Mouse (Mus musculus): Measurements from ENCODE around the gene Olfr1264.

Olfr1264 gene

GRCm38 (mm10) chr2:90025477-90025876 lies at the start of gene Olfr1264:
Gene Olfr1264 (minus strand): TSS chr2:90025577.
- DNase-seq (ENCODE audit: low spot score in 2 of 2): no peak

- DNase-seq (ENCODE audit: low spot score in 2 of 2): peak in 1 of 2 experiments; percentile 10
These were observed 44.7 kb upstream of the Olfr1264 start for GRCm38 (mm10) chr2:90070065-90070464.

GRCm38 (mm10) chr2:90063494-90063893 lies 38.1 kb upstream of the Olfr1264 start, which contains the start of gene Olfr140:
Gene Olfr140 (minus strand): TSS chr2:90063594.
- no peak for DNase-seq (ENCODE audit: low spot score in 2 of 2)

- no peak for DNase-seq (ENCODE audit: low spot score in 2 of 2)
These were observed 9.7 kb upstream of the Olfr1264 start, which contains the start of gene Olfr1265 for GRCm38 (mm10) chr2:90035037-90035436. Gene Olfr1265 (plus strand): TSS chr2:90035337.

- no peak for DNase-seq (ENCODE audit: low spot score in 2 of 2)
These were observed 13.5 kb downstream of the Olfr1264 start, which contains the start of gene Olfr1263 for GRCm38 (mm10) chr2:90011831-90012230. Gene Olfr1263 (plus strand): TSS chr2:90012131.

- no peak for DNase-seq (ENCODE audit: low spot score in 2 of 2)
These were observed 25.5 kb downstream of the Olfr1264 start, which contains the start of gene Olfr1262 for GRCm38 (mm10) chr2:89999845-90000244. Gene Olfr1262 (plus strand): TSS chr2:90000145.

- DNase-seq (ENCODE audit: low spot score in 2 of 2): no peak
These were observed 34.5 kb downstream of the Olfr1264 start, which contains the start of gene Olfr1261 for GRCm38 (mm10) chr2:89990921-89991320. Gene Olfr1261 (plus strand): TSS chr2:89991221.

GRCm38 (mm10) chr2:89977709-89978108 lies 47.7 kb downstream of the Olfr1264 start:
- no peak for DNase-seq (ENCODE audit: low spot score in 2 of 2)

GRCm38 (mm10) chr2:89974184-89974583 lies 51.2 kb downstream of the Olfr1264 start, which contains the start of gene Olfr1260:
Gene Olfr1260 (plus strand): TSS chr2:89974340.
- DNase-seq (ENCODE audit: low spot score in 2 of 2): peak; percentile 8 to 22

All from frontal cortex, postnatal 36 days (tissue).